Mouse (Mus musculus) central nervous system, embryonic 18 days (tissue): ENCODE measurements around the gene March7. TPM values are rescaled to one million over a fixed set of nuclear protein-coding genes. Genes with fewer than 3 reads are reported as not detected.

Experiments
- polyA plus RNA-seq: library from polyadenylated mRNA; depleted of rRNA; stranded (reverse); fragments of >200 nt; gene quantifications from 2 replicates; pipeline ENCODE4 v1.2.3, GENCODE M21; 2012; rRNA removed

The March7 gene
- 71.4 and 72.3 TPM in 2 replicates for polyA plus RNA-seq

DNA sequence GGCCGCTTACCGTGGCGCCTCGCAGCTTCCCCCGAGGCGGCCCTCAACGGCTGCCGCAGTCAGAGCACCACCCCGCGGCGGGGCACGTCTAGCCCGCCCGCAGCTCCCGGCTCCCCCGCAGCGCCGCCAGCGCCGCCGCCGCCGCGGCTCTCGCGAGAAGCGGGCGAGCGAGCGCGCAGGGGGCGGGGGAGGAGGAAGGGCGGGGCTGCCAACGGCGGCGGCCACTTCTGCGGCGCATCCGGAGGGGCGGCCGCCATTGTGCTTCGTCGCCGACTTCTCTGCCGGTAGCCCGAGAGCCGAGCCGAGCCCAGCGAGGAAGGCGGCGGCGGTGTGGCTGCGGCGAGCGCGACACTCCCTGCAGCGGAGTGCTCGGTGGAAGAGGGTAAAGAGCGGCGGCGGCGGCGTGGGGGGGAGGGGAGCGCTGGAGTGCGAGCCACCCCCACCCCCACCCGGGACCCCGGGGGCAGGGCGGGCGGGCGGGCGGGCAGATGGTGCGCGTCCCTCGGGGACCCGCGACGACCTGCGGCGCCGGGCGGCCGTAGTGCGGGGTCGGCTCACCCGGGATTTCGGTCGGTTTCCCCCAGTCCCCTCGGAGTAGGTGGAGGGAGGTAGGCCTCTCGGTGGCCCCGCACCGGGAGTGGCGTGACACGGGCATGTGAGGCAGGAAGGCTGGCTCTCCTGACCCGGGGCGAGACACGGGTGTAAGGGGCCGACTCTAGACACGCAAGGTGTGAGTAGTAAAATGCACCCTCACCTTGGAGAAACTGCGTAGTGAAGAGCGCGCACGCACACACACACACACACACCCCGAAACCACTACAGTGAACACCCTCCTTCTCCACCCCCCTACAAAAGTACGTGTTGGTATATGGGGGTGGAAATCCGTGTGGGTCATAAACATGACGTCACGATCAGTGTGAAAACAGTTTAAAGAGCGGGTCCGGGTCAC lies at the start of gene March7, which contains the start of gene Baz2b:
Gene March7, plus strand, starts transcription at position 185 of the 949 bp plus-strand sequence.
Gene Baz2b, minus strand, starts transcription at position 137 of the 949 bp plus-strand sequence.

DNA sequence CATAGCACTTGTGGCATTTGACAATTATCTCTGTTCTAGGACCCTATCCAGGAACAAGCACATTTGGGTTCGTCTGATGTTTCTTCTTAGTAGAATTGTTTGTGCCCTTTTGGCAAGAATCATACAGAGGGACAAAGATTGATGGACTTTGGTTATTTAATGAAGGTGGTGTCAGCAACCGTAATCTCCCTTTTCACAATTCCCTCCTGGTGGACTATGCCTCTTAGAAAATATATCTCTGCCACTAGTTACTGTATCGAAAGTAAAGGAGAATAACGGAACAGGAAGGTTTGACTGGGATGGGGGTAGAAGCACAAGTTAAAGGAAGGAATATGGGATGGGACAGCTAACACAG lies 74.8 kb downstream of the March7 start, which contains the start of gene Cd302:
Gene Cd302, minus strand, starts transcription at position 22 of the 355 bp plus-strand sequence.

Other genes starting within 250 kb of the March7 start
- gene Baz2b, start within 50 bp of the March7 start, polyA plus RNA-seq = 36.6 and 46.6 TPM in 2 replicates
- 7.6 and 8.9 TPM in 2 replicates for gene Cd302, start 74.6 kb downstream of the March7 start, polyA plus RNA-seq
- 2.0 and 2.4 TPM in 2 replicates for gene Ly75, start 173.4 kb downstream of the March7 start, polyA plus RNA-seq